Mouse (Mus musculus): ENCODE measurements at regions not wholly inside any gene's neighbourhood (a gene's known extent, or its start where the extent isn't known, plus 50 kb on each side); places are given as distances from the start of the nearest gene placed in this dataset.

DNA sequence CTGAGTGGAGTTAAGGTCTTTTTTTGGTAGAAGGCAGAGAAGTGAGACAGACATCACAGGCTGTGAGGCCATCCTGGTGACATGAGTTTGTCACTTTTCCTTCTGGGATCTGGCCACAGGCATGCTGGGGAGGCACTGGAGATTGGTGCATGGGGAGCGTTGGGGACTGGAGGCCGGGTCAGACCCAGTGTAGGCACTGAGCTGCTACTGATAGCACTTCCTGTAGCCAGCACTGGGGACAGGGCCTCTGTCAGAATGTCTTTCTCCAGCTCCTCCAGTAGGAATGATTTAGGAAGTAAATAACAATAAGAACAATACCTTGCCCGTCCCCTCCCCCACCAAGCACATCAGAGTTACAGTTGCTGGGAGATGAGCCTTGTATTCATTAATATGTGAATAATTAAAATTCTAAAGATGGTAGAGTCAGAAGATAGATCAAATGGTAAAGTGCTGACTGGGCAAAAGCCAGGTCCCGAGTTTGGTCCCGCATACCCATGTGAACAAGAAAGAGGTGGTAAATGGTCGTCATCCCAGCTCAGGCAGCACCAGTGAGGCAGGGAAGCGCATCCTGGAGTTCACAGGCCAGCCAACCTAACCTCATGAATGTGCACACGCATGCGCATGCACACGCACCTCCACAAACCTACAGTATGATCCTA is 510.9 kb upstream of the Atp11b start:
- Histone ChIP-seq H3K9ac (no peak overlapping the region), H3K4me1 (replicated peaks) (peaks cover 30% of the 10 kb centered on the region), H3K27ac (replicated peaks) (no peak overlapping the region), H3K9me3 (no peaks in the 10 kb centered on the region), H3K27me3 (peaks cover 3% of the 10 kb centered on the region; the same call in 1 of the 2 replicates), H3K36me3 (no peaks in the 10 kb centered on the region), H3K4me2 (no peak overlapping the region), H3K4me3 (no peak overlapping the region)
- ATAC-seq (ENCODE audit: low read depth): no peak
- WGBS: 61% methylated on average over 10 of the region's 10 CpGs

DNA sequence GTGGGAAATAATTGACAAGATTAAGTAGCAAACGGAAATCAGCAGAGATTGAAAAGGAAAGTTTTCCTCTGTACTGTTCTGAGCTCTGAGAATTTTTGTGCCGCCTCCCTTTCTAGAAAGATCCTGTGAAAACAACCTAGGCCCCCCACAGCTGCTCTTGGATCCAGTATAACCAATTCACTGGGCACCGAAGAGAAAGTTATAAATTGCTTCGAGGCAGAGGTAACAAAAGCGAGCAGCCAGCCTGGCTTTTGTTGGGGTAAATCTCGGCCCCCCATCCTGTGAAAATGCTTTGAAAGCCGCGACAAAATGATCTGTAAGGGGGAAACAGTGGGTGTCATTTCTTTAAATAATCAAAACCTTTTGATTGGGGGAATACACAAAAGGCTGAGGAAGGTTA is 508.9 kb upstream of the Atp11b start:
- H3K4me2 ChIP-seq: peak overlapping the region; percentile 16; the same call in 1 of the 2 replicates
- 9% methylated on average over 8 of the region's 8 CpGs for WGBS
- no peaks in the 10 kb centered on the region for H3K9me3 ChIP-seq
- peaks cover 3% of the 10 kb centered on the region; the same call in 1 of the 2 replicates for H3K27me3 ChIP-seq
- no peak overlapping the region for H3K9ac ChIP-seq
- ATAC-seq (ENCODE audit: low read depth): no peak
- no peak overlapping the region for H3K27ac ChIP-seq (replicated peaks)
- H3K4me1 ChIP-seq (replicated peaks): peaks cover 30% of the 10 kb centered on the region
- no peak overlapping the region for H3K4me3 ChIP-seq
- H3K36me3 ChIP-seq: no peaks in the 10 kb centered on the region

DNA sequence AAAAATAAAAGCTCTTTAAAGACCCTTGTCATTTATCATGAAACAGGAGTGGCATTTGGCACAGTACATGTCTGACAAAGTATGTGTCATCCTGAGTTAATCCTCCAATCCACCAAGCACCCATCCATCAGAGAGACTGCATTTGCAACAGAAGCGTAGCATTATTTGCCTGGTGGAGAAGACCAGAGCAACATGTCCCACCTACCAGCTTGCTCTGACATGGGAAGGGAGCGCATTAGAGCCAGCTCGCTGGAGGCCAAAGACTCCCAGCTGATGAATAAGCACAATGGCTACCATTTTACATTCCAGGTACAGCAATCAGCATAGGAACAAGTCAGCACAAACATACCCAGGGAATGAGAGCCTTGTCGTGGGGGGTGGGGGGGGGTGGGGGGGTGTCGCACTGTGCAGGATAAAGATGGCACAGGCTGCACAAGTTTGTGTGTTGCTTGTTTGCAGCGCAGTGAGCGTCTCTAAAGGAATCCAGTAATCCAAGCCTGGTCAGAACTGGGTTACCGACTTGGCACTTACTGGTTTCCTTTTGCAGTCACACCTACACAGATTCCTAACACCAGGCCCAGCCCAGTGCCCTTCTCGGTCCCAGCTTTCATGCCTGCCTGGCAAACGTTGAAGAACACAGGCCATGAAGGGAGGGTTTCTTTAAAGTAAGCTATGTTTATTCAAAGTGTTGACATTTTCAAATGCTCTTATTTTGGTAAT is 507.8 kb upstream of the Atp11b start:
- no peak overlapping the region for H3K27ac ChIP-seq (replicated peaks)
- no peaks in the 10 kb centered on the region for H3K9me3 ChIP-seq
- WGBS: 59% methylated on average over 10 of the region's 10 CpGs
- no peak for ATAC-seq (ENCODE audit: low read depth)
- peaks cover 30% of the 10 kb centered on the region for H3K4me1 ChIP-seq (replicated peaks)
- no peak overlapping the region for H3K4me3 ChIP-seq
- peaks cover 3% of the 10 kb centered on the region; the same call in 1 of the 2 replicates for H3K27me3 ChIP-seq
- H3K9ac ChIP-seq: no peak overlapping the region
- H3K4me2 ChIP-seq: no peak overlapping the region
- no peaks in the 10 kb centered on the region for H3K36me3 ChIP-seq

DNA sequence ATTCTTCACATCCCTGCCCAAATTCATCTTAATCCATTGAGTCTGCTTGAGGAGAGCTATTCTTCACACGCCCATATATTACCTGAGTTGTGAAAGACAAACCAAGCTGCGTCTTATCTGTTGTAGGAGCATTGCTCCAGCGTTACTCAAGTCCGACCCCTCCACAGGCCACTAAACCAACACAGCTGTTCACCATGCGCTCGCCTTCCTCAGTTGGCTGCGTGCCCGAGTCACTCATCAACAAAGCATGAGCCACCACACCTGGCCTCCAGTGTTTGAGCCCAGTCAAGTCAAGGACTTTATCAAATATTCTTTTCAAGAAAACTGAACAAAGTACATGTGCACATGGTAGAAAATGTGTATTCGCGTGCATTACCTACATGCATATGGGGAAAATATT is 504.7 kb upstream of the Atp11b start:
- no peak for ATAC-seq (ENCODE audit: low read depth)
- WGBS: 56% methylated on average over 10 of the region's 10 CpGs
- H3K27ac ChIP-seq (replicated peaks): no peak overlapping the region
- H3K4me2 ChIP-seq: no peak overlapping the region
- H3K4me1 ChIP-seq (replicated peaks): peaks cover 16% of the 10 kb centered on the region
- H3K9me3 ChIP-seq: no peaks in the 10 kb centered on the region
- no peaks in the 10 kb centered on the region for H3K36me3 ChIP-seq
- H3K4me3 ChIP-seq: no peak overlapping the region
- H3K27me3 ChIP-seq: 0 out of 2 replicates have a peak, but pooled peaks cover 3% of the 10 kb centered on the region
- no peak overlapping the region for H3K9ac ChIP-seq

DNA sequence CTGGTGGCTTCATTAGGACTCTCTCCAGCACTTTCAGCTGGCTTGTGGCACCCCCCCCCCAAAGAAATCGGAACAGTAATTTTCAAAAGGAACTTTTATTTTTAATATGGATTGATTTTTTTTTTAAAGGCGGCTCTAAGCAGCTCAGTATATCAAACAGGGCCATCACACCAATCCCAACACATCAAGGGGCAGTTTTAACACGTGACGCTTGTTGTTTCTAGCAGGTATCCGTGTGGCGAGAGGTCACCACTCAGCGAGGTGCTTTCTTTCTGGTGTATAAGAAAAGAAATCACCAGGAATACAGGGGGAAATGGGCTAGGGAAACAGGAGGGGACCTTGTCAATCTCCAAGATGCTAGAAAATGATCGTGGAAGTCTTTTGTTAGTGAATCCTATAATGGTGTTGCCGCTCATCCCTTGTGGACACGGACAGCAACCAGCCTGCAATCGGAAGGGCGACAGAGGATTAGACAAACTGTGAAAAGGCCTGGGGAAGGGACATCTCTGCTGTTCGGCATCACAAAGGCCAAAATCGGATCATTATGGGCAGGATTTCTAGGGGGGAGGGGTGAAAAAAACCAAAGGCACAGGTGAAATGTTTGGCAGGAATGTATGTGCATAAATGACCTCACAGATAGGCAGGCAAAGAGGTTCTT is 503.7 kb upstream of the Atp11b start:
- Histone ChIP-seq H3K4me3 (no peak overlapping the region), H3K27me3 (no peaks in the 10 kb centered on the region), H3K27ac (replicated peaks) (no peak overlapping the region), H3K4me2 (no peak overlapping the region), H3K9ac (no peak overlapping the region), H3K9me3 (no peaks in the 10 kb centered on the region), H3K36me3 (no peaks in the 10 kb centered on the region), H3K4me1 (replicated peaks) (peaks cover 7% of the 10 kb centered on the region)
- ATAC-seq (ENCODE audit: low read depth): no peak
- 82% methylated on average over 14 of the region's 14 CpGs for WGBS

DNA sequence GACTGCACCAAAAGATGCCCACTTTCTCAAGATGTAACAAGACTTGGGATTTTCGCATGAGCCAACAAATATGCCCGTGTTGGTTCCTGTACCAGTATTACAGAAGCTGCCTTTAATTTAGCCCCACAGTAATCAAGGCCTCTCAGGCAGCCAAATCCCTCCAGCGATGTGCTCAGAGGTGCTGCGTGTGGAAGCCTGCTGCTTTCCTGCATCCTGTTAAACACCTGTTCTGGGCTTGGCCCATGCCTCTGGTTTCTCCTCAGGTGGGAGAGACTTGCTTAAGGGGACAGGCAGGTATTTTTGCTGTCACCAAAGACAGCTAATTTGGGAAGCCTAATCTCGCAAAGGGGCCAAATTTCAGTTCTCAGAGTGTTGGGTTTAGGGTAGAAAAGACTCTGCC is 500.0 kb upstream of the Atp11b start:
- Histone ChIP-seq H3K27me3 (no peaks in the 10 kb centered on the region), H3K4me1 (replicated peaks) (no peaks in the 10 kb centered on the region), H3K4me2 (no peak overlapping the region), H3K4me3 (no peak overlapping the region), H3K36me3 (no peaks in the 10 kb centered on the region), H3K9ac (no peak overlapping the region), H3K9me3 (no peaks in the 10 kb centered on the region), H3K27ac (replicated peaks) (no peak overlapping the region)
- 75% methylated on average over 5 of the region's 5 CpGs for WGBS
- ATAC-seq (ENCODE audit: low read depth): no peak

DNA sequence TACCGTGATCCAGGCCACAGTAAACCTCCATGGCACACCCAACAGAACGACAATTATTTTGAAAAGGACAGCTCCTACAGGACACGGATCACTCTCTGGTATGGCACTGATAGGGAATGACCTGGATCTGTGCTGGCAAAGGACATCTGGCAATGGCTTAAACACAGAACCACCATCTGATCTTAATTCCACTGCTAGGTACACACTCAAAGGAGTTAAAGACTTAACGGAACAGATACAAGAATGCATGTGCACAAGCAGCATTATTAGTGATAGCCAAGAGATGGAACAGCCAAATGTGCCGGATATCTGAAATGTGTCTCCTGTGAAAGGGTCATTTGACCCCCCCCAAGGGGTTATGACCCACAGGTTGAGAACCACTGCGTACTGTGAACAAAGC is 493.0 kb upstream of the Atp11b start:
- no peak overlapping the region for H3K4me3 ChIP-seq
- no peaks in the 10 kb centered on the region for H3K27me3 ChIP-seq
- no peaks in the 10 kb centered on the region for H3K4me1 ChIP-seq (replicated peaks)
- no peaks in the 10 kb centered on the region for H3K9me3 ChIP-seq
- H3K27ac ChIP-seq (replicated peaks): no peak overlapping the region
- no peak overlapping the region for H3K4me2 ChIP-seq
- no peak for ATAC-seq (ENCODE audit: low read depth)
- WGBS: 91% methylated on average over 6 of the region's 6 CpGs
- H3K36me3 ChIP-seq: no peaks in the 10 kb centered on the region
- no peak overlapping the region for H3K9ac ChIP-seq

DNA sequence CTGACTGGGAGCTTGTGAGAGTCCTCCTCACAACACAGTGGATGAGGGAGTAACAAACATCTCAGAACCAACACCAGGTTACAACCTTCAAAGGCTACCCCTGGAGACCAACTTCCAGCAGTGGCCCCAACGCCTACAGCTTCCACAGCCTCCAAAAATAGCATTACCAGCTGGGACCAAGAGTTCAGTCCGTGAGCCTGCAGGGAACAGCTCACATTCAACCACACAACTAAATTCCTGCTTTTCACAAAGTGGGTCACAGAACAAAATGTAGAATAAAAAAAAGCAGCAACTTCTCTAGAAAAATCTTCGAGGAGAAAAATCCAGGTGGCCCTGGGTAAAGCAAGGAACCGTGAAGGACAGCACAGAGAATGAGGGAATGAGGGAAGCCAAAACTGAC is 485.0 kb upstream of the Atp11b start:
- Histone ChIP-seq H3K9ac (no peak overlapping the region), H3K4me3 (no peak overlapping the region), H3K36me3 (no peaks in the 10 kb centered on the region), H3K4me1 (replicated peaks) (peaks cover 9% of the 10 kb centered on the region; the same call in 1 of the 2 replicates), H3K9me3 (no peaks in the 10 kb centered on the region), H3K27me3 (no peaks in the 10 kb centered on the region), H3K4me2 (no peak overlapping the region), H3K27ac (replicated peaks) (no peak overlapping the region)
- no peak for ATAC-seq (ENCODE audit: low read depth)
- WGBS: 69% methylated on average over 4 of the region's 4 CpGs

DNA sequence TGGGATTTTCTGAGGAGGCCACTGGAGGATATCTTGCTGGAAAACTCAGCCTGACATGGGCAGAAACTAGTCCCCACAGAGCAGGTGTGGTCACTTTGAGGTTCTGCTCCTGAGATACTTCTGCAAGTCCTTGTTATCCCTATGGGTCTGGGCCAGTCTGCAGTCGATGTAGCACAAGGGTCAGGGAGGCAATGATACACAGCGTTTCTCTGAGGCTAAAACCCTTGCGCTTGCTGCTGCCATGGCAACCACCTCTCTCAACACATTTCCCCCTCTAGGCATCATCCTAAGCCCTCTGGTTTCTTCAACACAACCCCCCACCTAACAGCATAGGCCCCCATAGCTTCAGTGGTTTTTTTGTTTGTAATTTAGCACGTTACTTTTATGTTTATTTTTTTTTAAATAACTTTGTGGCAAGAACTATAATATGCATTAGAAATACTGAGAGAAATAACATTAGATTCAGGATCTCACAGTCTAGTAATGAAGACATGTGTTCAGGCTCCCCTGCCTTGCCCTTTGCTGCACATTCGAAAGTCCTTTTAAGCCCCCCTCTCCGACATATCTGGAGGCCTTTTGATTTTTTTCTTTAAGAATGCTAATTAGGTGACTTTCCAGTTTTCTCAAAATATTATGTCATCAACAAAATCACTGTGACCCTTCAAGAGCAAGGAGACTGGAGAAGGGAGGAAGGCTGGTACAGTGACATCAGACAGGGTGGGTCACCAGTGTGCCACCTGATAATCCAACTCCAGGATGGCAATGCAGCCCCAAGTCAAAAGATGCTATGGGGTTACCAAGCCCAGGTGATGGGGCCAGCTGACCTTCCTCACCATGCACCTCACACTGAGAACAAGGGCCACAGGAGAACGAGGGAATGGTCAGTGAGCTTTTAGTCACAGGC is 483.7 kb upstream of the Atp11b start:
- peaks cover 9% of the 10 kb centered on the region; the same call in 1 of the 2 replicates for H3K4me1 ChIP-seq (replicated peaks)
- 47% methylated on average over 7 of the region's 7 CpGs for WGBS
- no peak overlapping the region for H3K27ac ChIP-seq (replicated peaks)
- H3K9ac ChIP-seq: no peak overlapping the region
- no peak overlapping the region for H3K4me2 ChIP-seq
- peak; percentile 59; the same call in 1 of the 2 replicates for ATAC-seq (ENCODE audit: low read depth)
- no peaks in the 10 kb centered on the region for H3K9me3 ChIP-seq
- no peaks in the 10 kb centered on the region for H3K36me3 ChIP-seq
- no peaks in the 10 kb centered on the region for H3K27me3 ChIP-seq
- H3K4me3 ChIP-seq: no peak overlapping the region

DNA sequence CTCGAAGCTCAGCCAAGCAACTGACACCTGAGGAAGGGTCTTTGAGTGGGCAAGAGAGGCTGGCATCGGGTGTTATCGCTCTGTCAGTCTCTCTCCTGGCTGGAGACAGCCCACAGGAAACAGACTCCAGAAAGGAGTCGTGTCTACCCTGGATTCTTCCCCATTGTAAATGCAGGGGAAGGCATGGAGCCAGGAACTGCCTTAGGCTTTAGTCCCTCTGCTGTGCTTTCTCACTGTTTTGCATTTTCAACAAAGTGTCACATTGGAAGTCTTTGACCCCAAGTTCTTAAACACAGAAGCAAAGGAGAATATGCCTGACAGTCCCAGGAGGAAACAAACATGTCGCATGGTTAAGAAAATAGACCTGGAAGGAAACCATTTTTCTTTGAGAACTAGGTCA is 480.4 kb upstream of the Atp11b start:
- no peaks in the 10 kb centered on the region for H3K27me3 ChIP-seq
- no peak overlapping the region for H3K9ac ChIP-seq
- WGBS: 69% methylated on average over 5 of the region's 5 CpGs
- ATAC-seq (ENCODE audit: low read depth): no peak
- no peak overlapping the region for H3K27ac ChIP-seq (replicated peaks)
- peaks cover 9% of the 10 kb centered on the region; the same call in 1 of the 2 replicates for H3K4me1 ChIP-seq (replicated peaks)
- no peak overlapping the region for H3K4me2 ChIP-seq
- H3K36me3 ChIP-seq: no peaks in the 10 kb centered on the region
- no peaks in the 10 kb centered on the region for H3K9me3 ChIP-seq
- H3K4me3 ChIP-seq: no peak overlapping the region

DNA sequence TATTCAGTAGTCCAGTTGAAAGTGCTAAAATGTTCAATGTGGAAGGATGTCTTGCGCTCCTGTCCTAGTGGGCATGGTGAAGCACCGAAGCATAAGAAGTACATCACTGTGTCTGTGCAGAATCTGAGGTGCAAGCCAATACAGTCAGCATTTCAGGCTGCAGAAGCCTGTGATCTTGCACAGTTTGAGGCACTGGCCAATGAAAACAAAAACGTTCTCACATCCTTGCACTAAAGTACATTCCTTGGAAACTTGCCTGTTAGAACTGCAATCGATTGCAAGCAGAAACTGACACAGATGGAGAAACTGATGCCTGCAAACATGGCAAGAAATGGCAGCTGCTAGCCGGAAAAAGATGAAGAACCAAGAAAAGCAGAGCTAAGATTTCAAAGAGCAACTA is 472.9 kb upstream of the Atp11b start:
- Histone ChIP-seq H3K4me2 (no peak overlapping the region), H3K9ac (no peak overlapping the region), H3K4me3 (no peak overlapping the region), H3K36me3 (no peaks in the 10 kb centered on the region), H3K27me3 (no peaks in the 10 kb centered on the region), H3K9me3 (no peaks in the 10 kb centered on the region), H3K4me1 (replicated peaks) (no peaks in the 10 kb centered on the region), H3K27ac (replicated peaks) (no peak overlapping the region)
- ATAC-seq (ENCODE audit: low read depth): no peak
- WGBS: 75% methylated on average over 5 of the region's 5 CpGs

DNA sequence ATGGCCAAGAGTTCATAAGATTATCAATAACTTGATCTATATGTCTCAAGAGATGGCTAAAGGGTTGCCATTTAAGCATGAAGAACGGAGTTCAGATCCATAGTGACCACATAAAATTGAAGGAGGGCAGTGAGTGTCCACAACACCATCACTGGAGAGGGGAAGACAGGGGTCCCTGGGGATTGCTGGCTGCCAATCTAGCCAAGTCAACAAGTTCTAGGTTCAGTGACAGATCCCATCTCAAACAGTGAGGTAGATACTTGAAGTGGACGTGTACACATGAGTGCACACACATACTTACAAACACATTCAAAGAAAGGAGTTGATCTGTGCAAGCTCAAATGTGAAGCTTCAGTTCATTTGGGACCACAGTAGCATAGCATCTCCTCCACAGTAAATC is 471.8 kb upstream of the Atp11b start:
- H3K4me2 ChIP-seq: no peak overlapping the region

More for the DNA sequence above, 471.8 kb upstream of the Atp11b start:
- H3K4me1 ChIP-seq (replicated peaks): no peaks in the 10 kb centered on the region
- H3K9ac ChIP-seq: no peak overlapping the region
- H3K27me3 ChIP-seq: no peaks in the 10 kb centered on the region
- no peaks in the 10 kb centered on the region for H3K36me3 ChIP-seq
- 87% methylated on average over 2 of the region's 2 CpGs for WGBS
- H3K9me3 ChIP-seq: no peaks in the 10 kb centered on the region
- H3K27ac ChIP-seq (replicated peaks): no peak overlapping the region
- no peak for ATAC-seq (ENCODE audit: low read depth)
- no peak overlapping the region for H3K4me3 ChIP-seq

Data from neural tube, embryonic 13.5 days (tissue).